ENCODE assay signal across 8 mouse cellular contexts in genomic region chr14:59597398-59598259, GRCm38 (mm10). TPM values are rescaled to one million over a fixed set of nuclear protein-coding genes. Genes with fewer than 3 reads are reported as not detected.
A peak's percentile ranks its signal among the peaks of the same experiment; 100 is the strongest.
DNase-seq lines count a peak whose midpoint lies in the region; ATAC-seq lines count a peak whose summit lies in the region.

Gene Cdadc1, minus strand, starts transcription at chr14:59597959.

- peaks cover 23% of the 10 kb centered on the region for H3K36me3 ChIP-seq in heart, embryonic 13.5 days
- peaks cover 22% of the 10 kb centered on the region; the same call in 1 of the 2 replicates for H3K36me3 ChIP-seq in liver, embryonic 12.5 days
- H3K36me3 ChIP-seq in stomach, embryonic 15.5 days: no peaks in the 10 kb centered on the region

- WGBS in heart, embryonic 13.5 days: under 1% methylated on average over 46 of the region's 48 CpGs
- WGBS in liver, embryonic 12.5 days (ENCODE audit: insufficient replicate concordance): under 1% methylated on average over 44 of the region's 48 CpGs
- under 1% methylated on average over 42 of the region's 48 CpGs for WGBS in stomach, embryonic 15.5 days

- H3K4me2 ChIP-seq in heart, embryonic 13.5 days: peak within 1 kb of the TSS; percentile 90
- H3K4me2 ChIP-seq in liver, embryonic 12.5 days: peak within 1 kb of the TSS; percentile 89
- H3K4me2 ChIP-seq in stomach, embryonic 15.5 days: peak within 1 kb of the TSS; percentile 81

- peak within 1 kb of the TSS; percentile 76 for H3K27ac ChIP-seq in heart, embryonic 13.5 days (replicated peaks)
- peak within 1 kb of the TSS; percentile 74 for H3K27ac ChIP-seq in liver, embryonic 12.5 days
- H3K27ac ChIP-seq in stomach, embryonic 15.5 days: peak within 1 kb of the TSS; percentile 59; the same call in 1 of the 2 replicates

- H3K9me3 ChIP-seq in heart, embryonic 13.5 days: no peaks in the 10 kb centered on the region
- H3K9me3 ChIP-seq in liver, embryonic 12.5 days (replicated peaks): no peaks in the 10 kb centered on the region
- H3K9me3 ChIP-seq in stomach, embryonic 15.5 days: no peaks in the 10 kb centered on the region

- ATAC-seq in erythroid progenitor cell, adult 5-6 weeks (replicated peaks; ENCODE audit: low FRiP score, poor library complexity, severe bottlenecking): peak; percentile 92
- ATAC-seq in heart, embryonic 13.5 days (ENCODE audit: extremely low read depth, insufficient number of reproducible peaks, low FRiP score, low TSS enrichment): peak; percentile 85
- peak; percentile 94 for ATAC-seq in liver, embryonic 12.5 days
- ATAC-seq in stomach, embryonic 15.5 days (ENCODE audit: insufficient read depth, low FRiP score, low read depth): peak; percentile 90

- H3K9ac ChIP-seq in heart, embryonic 13.5 days: peak within 1 kb of the TSS; percentile 88
- peak within 1 kb of the TSS; percentile 78 for H3K9ac ChIP-seq in liver, embryonic 12.5 days
- peak within 1 kb of the TSS; percentile 87 for H3K9ac ChIP-seq in stomach, embryonic 15.5 days

- peak; percentile 93 for DNase-seq in CD4-positive helper T cell, adult 2 months (ENCODE audit: low read depth, low spot score)
- DNase-seq in brain, embryonic 18.5 days (ENCODE audit: low read depth, low spot score): peak; percentile 84
- peak; percentile 96 for DNase-seq in kidney, postnatal 10 days
- peak; percentile 96 to 98 for DNase-seq in natural killer cell, adult 2 months (ENCODE audit: low spot score in 2 of 2)

- H3K4me3 ChIP-seq in heart, embryonic 13.5 days: peak within 1 kb of the TSS; percentile 76
- H3K4me3 ChIP-seq in liver, embryonic 12.5 days: peak within 1 kb of the TSS; percentile 93
- peak within 1 kb of the TSS; percentile 97 for H3K4me3 ChIP-seq in stomach, embryonic 15.5 days (replicated peaks)

- peaks cover 9% of the 10 kb centered on the region for H3K27me3 ChIP-seq in heart, embryonic 13.5 days (replicated peaks)
- peaks cover 2% of the 10 kb centered on the region; the same call in 1 of the 2 replicates for H3K27me3 ChIP-seq in liver, embryonic 12.5 days (replicated peaks)
- no peaks in the 10 kb centered on the region for H3K27me3 ChIP-seq in stomach, embryonic 15.5 days (replicated peaks)

- H3K4me1 ChIP-seq in heart, embryonic 13.5 days: peaks cover 15% of the 10 kb centered on the region
- peaks cover 14% of the 10 kb centered on the region for H3K4me1 ChIP-seq in liver, embryonic 12.5 days
- H3K4me1 ChIP-seq in stomach, embryonic 15.5 days: 0 out of 2 replicates have a peak, but pooled peaks cover 6% of the 10 kb centered on the region

RNA-seq across cellular contexts. Expression of gene Cdadc1, which starts in this region (rescaled TPM):
- 17.2 and 20.9 TPM in 2 replicates for total RNA-seq in erythroid progenitor cell, adult 5-6 weeks (2015; ENCODE audit: low replicate concordance)
- total RNA-seq in erythroid progenitor cell, adult 5-6 weeks (2017; ENCODE audit: low replicate concordance): 8.1 and 11.9 TPM in 2 replicates
- 26.0 and 27.4 TPM in 2 replicates for polyA plus RNA-seq in heart, embryonic 13.5 days (2015; fragmentation: Nextera tagmentation; extraction: Ambion mirVana)
- 20.2 and 23.1 TPM in 2 replicates for polyA plus RNA-seq in liver, embryonic 12.5 days (2016; fragmentation: Nextera tagmentation; extraction: Ambion mirVana)
- polyA plus RNA-seq in stomach, embryonic 15.5 days (2015; fragmentation: Nextera tagmentation; extraction: Ambion mirVana): 31.6 and 34.1 TPM in 2 replicates

Comparison
In these comparisons a context has a peak if more than half of its experiments do, and no peak if none do; other contexts are left out.
1. Peak in every context shown above with its lines: DNase-seq, ATAC-seq, H3K4me3 ChIP-seq and H3K27ac ChIP-seq.